Mouse (Mus musculus): Measurements from ENCODE around the gene Snx32. TPM values are rescaled to one million over a fixed set of nuclear protein-coding genes. Genes with fewer than 3 reads are reported as not detected.

Snx32 gene
- polyA plus RNA-seq, 1 experiment: 176 TPM

GRCm38 (mm10) chr19:5457746-5458442 lies 52.4 kb downstream of the Snx32 start, which contains the start of gene Ccdc85b:
Gene Ccdc85b, minus strand, starts transcription at chr19:5457894.
- Histone ChIP-seq H3K4me1 (ENCODE audit: control insufficient read depth, insufficient read depth, low read length) (peaks cover 10% of the 10 kb centered on the region), H3K27me3 (ENCODE audit: control insufficient read depth, insufficient read depth, low read length) (no peaks in the 10 kb centered on the region), H3K4me3 (replicated peaks; ENCODE audit: insufficient read depth, low read depth, low read length) (peak within 1 kb of the TSS; percentile 77), H3K27ac (ENCODE audit: insufficient read depth, low read length) (peak within 1 kb of the TSS; percentile 96)
- TF ChIP-seq CTCF (IDR thresholded peaks at IDR 0.05; ENCODE audit: borderline replicate concordance, insufficient read depth, low read depth, low read length) (no peak), POLR2A (IDR thresholded peaks at IDR 0.05; ENCODE audit: borderline replicate concordance, insufficient read depth, low read length) (no peak)
- WGBS: 2% methylated on average over 14 of the region's 14 CpGs
- DNase-seq: peak in 1 of 2 experiments; percentile 5

GRCm38 (mm10) chr19:5456922-5457745 lies 53.2 kb downstream of the Snx32 start:
- Histone ChIP-seq H3K27ac (ENCODE audit: insufficient read depth, low read length) (peak overlapping the region; percentile 96), H3K4me3 (replicated peaks; ENCODE audit: insufficient read depth, low read depth, low read length) (peak overlapping the region; percentile 77), H3K27me3 (ENCODE audit: control insufficient read depth, insufficient read depth, low read length) (no peaks in the 10 kb centered on the region), H3K4me1 (ENCODE audit: control insufficient read depth, insufficient read depth, low read length) (peaks cover 10% of the 10 kb centered on the region)
- peak; percentile 97 to 98 for DNase-seq
- WGBS: under 1% methylated on average over 69 of the region's 70 CpGs
- TF ChIP-seq CTCF (IDR thresholded peaks at IDR 0.05; ENCODE audit: borderline replicate concordance, insufficient read depth, low read depth, low read length) (no peak), POLR2A (IDR thresholded peaks at IDR 0.05; ENCODE audit: borderline replicate concordance, insufficient read depth, low read length) (peak; percentile 94)

GRCm38 (mm10) chr19:5456241-5456921 lies 54.0 kb downstream of the Snx32 start:
- no peaks in the 10 kb centered on the region for H3K27me3 ChIP-seq (ENCODE audit: control insufficient read depth, insufficient read depth, low read length)
- H3K27ac ChIP-seq (ENCODE audit: insufficient read depth, low read length): peak overlapping the region; percentile 96
- no peak for DNase-seq
- WGBS: under 1% methylated on average over 26 of the region's 26 CpGs
- H3K4me1 ChIP-seq (ENCODE audit: control insufficient read depth, insufficient read depth, low read length): peaks cover 10% of the 10 kb centered on the region
- H3K4me3 ChIP-seq (replicated peaks; ENCODE audit: insufficient read depth, low read depth, low read length): peak overlapping the region; percentile 77
- TF ChIP-seq CTCF (IDR thresholded peaks at IDR 0.05; ENCODE audit: borderline replicate concordance, insufficient read depth, low read depth, low read length) (no peak), POLR2A (IDR thresholded peaks at IDR 0.05; ENCODE audit: borderline replicate concordance, insufficient read depth, low read length) (no peak)

GRCm38 (mm10) chr19:5455568-5455967 lies 54.8 kb downstream of the Snx32 start:
- H3K4me1 ChIP-seq (ENCODE audit: control insufficient read depth, insufficient read depth, low read length): peaks cover 10% of the 10 kb centered on the region
- peak overlapping the region; percentile 77 for H3K4me3 ChIP-seq (replicated peaks; ENCODE audit: insufficient read depth, low read depth, low read length)
- 8% methylated on average over 8 of the region's 8 CpGs for WGBS
- H3K27me3 ChIP-seq (ENCODE audit: control insufficient read depth, insufficient read depth, low read length): no peaks in the 10 kb centered on the region
- H3K27ac ChIP-seq (ENCODE audit: insufficient read depth, low read length): peak overlapping the region; percentile 96; the same call in 1 of the 2 replicates
- DNase-seq: peak in 1 of 2 experiments; percentile 30
- no peak for TF ChIP-seq POLR2A (IDR thresholded peaks at IDR 0.05; ENCODE audit: borderline replicate concordance, insufficient read depth, low read length)
- no peak for TF ChIP-seq CTCF (IDR thresholded peaks at IDR 0.05; ENCODE audit: borderline replicate concordance, insufficient read depth, low read depth, low read length)

GRCm38 (mm10) chr19:5455037-5455436 lies 55.3 kb downstream of the Snx32 start:
- peak in 1 of 2 experiments; percentile 20 for DNase-seq
- peaks cover 10% of the 10 kb centered on the region for H3K4me1 ChIP-seq (ENCODE audit: control insufficient read depth, insufficient read depth, low read length)
- 47% methylated on average over 12 of the region's 12 CpGs for WGBS
- H3K4me3 ChIP-seq (replicated peaks; ENCODE audit: insufficient read depth, low read depth, low read length): peak overlapping the region; percentile 77
- H3K27ac ChIP-seq (ENCODE audit: insufficient read depth, low read length): no peak overlapping the region
- TF ChIP-seq POLR2A (IDR thresholded peaks at IDR 0.05; ENCODE audit: borderline replicate concordance, insufficient read depth, low read length) (no peak), CTCF (IDR thresholded peaks at IDR 0.05; ENCODE audit: borderline replicate concordance, insufficient read depth, low read depth, low read length) (no peak)
- H3K27me3 ChIP-seq (ENCODE audit: control insufficient read depth, insufficient read depth, low read length): no peaks in the 10 kb centered on the region

- no peaks in the 10 kb centered on the region for H3K27me3 ChIP-seq (ENCODE audit: control insufficient read depth, insufficient read depth, low read length)
- peaks cover 7% of the 10 kb centered on the region; the same call in 1 of the 2 replicates for H3K4me1 ChIP-seq (ENCODE audit: control insufficient read depth, insufficient read depth, low read length)
- no peak overlapping the region; the same call in 1 of the 2 replicates for H3K27ac ChIP-seq (ENCODE audit: insufficient read depth, low read length)
- no peak for DNase-seq
- no peak for TF ChIP-seq POLR2A (IDR thresholded peaks at IDR 0.05; ENCODE audit: borderline replicate concordance, insufficient read depth, low read length)
- TF ChIP-seq CTCF (IDR thresholded peaks at IDR 0.05; ENCODE audit: borderline replicate concordance, insufficient read depth, low read depth, low read length): 0 out of 2 replicates have a peak, but pooled peaks have one; percentile 5
- H3K4me3 ChIP-seq (replicated peaks; ENCODE audit: insufficient read depth, low read depth, low read length): no peak overlapping the region
- WGBS: 72% methylated on average over 6 of the region's 6 CpGs
Measured at GRCm38 (mm10) chr19:5451766-5452165, 58.6 kb downstream of the Snx32 start.

- WGBS: 83% methylated on average over 3 of the region's 3 CpGs
- Histone ChIP-seq H3K4me3 (replicated peaks; ENCODE audit: insufficient read depth, low read depth, low read length) (no peak overlapping the region), H3K4me1 (ENCODE audit: control insufficient read depth, insufficient read depth, low read length) (peaks cover 2% of the 10 kb centered on the region; the same call in 1 of the 2 replicates), H3K27ac (ENCODE audit: insufficient read depth, low read length) (no peak overlapping the region), H3K27me3 (ENCODE audit: control insufficient read depth, insufficient read depth, low read length) (no peaks in the 10 kb centered on the region)
- no peak for DNase-seq
- TF ChIP-seq CTCF (IDR thresholded peaks at IDR 0.05; ENCODE audit: borderline replicate concordance, insufficient read depth, low read depth, low read length): no peak
- TF ChIP-seq POLR2A (IDR thresholded peaks at IDR 0.05; ENCODE audit: borderline replicate concordance, insufficient read depth, low read length): no peak
Measured at GRCm38 (mm10) chr19:5449673-5450072, 60.7 kb downstream of the Snx32 start.

All from cerebellum, adult 2 months (tissue).